Mouse (Mus musculus) layer of hippocampus, adult 9-11 months (tissue): ENCODE data around the gene Ptpn22.

Source experiments
- DNase-seq: peaks from one replicate; pipeline ENCODE4 v3.0.0; 2022

Gene Ptpn22

DNA sequence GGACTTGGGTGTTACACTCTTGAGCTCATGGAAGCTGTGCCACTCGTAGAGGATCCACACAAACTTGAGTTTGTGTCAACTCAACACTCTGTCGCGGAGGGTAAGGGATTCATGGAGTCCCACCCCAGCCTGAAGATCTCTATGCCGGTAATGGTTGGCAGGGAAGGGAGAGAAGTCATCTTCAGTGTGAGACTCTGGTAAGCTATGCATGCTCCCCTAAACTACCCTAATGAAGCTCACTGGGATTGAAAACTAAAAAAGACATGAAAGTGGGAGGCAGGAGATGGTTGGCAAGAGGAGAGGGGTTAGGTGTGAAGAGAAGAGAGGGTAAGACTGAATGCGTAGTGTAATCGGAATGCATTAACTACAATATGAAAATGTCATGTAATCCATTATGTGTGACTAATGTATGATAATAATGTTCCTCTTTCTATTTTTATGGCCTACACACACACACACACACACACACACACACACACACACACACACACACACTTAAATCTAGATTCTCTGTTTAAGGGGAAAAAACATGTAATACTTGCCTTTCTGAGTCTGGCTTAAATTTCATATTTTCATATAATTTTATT is 1.5 kb upstream of the Ptpn22 start:
- no peak for DNase-seq

DNA sequence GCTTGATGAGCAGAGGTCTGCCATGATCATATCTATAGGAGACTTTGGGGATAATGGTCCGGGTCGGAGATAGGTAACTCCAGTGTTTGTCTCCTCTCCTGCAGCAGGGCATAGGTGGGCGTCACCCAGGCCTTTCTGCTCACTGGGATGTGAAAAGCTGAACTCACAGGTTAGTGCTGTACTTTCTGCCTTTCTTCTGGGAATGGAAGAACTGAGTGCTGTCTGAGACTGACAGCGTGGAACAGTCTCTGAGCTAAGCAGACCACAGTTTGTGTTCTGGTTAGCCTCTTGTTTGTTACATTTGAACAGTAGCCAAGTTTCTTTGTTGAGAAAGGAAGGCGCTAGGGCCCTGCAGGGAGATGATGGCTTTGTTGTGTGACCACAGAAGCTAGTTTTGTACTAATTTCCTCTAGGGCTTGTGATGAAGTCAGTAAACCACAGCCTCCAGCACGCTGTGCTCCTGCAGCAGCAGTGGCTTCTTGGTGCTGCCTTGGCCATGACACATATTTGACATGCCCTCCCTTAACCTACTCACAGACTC is 326 bp downstream of the Ptpn22 start:
- DNase-seq, result peak; percentile 23

DNA sequence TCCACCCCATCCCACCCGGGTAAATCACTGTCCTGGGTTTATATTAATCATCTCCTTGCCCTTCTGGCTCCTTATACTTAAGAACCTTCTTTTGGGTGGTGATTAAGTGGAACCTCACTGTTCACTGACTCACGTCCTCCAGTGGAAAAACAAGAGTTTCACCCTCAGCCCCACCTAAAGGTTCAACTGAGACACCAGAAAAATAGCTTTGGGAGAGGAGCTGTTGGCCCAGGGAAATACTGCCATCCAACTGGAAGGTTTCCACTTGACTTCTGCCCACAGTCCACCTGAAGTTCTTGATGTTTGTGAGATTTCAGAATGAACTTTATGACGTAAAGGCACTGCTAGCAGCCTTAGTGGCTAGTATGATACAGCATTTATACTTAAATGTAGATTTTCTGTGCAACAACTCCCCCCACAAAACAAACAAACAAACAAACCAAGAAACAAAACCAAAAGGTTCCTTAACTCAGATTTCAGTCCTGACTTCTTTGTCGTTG is 3.2 kb downstream of the Ptpn22 start:
- no peak for DNase-seq

DNA sequence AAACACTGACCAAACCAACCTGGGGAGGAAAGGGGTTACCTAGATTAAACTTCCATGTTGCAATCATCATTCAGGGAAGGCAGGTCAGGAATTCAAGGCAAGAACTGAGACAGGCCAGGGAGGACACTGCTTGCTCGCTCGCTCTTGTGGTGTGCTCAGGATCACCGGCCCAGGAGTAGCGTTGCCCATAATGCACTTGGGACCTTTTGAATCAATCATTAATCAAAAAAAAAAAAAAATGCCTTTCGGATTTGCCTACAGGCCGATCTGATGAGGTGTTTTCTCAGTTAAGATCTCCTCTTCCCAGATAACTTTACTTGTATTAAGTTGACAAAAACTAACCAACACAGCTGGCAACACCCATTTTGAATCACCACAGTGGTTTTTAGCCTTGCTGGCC is 4.6 kb downstream of the Ptpn22 start:
- no peak for DNase-seq

DNA sequence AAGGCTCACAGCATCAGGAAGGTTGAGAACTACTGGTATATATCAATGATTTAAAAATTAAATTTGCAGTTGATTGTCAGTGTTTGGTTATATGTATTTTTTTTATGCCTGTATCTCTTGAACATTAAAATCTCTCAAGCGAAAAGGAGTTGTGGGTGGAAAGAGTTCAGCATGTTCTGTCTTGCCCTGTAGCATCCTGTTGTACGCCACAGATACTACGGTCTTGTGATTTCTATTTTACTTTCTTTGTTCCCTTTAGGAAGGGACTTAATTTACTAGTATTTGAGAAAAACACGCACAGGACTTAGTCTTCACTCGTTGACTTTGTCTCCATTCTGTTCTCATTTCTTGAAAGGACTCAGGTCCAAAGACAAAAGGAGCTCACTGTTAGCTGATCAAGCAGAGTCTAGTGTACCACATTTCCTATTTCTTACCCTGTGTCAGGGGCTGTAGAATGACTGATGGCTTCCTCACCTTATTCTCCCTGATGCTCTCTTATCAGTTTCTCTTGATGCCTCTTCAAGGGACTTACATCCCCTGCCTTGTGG is 7.9 kb downstream of the Ptpn22 start:
- no peak for DNase-seq

DNA sequence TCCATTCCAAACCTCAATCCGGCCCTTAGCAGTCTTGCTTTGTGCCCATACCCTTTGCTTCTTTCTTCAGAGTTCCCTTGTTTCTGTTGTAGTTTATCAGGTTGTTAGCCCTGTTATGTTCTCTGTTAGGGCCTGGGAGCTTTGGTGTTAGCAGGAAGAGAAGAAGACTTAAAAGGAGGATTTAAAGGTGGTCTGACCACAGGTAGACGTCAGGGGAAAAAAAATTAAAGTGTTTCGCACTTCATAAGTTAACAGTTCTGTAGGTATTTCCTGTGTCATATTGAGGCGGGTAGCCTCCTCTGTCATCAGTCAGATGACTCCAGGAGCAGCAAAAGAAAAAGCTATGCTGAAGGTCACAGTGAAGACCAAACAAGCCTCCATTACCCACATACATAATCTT is 8.4 kb downstream of the Ptpn22 start:
- no peak for DNase-seq

DNA sequence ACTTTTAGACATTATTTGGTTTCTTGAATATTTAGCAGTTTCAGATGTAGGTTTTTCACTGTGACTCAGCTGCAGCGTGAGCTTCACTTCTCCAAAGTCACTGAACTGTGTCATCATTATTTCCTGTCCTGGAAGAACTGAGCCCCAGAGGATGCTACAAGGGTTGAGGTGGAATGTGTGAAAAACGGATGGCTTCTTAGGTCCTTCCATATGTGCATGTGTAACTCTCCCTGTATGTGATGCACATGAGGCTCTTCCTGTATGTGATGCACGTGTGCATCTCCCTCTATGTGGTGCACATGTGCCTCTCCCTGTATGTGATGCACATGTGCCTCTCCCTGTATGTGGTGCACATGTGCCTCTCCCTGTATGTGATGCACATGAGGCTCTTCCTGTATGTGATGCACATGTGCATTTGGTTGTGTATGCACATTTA is 13.1 kb downstream of the Ptpn22 start:
- DNase-seq, result no peak

DNA sequence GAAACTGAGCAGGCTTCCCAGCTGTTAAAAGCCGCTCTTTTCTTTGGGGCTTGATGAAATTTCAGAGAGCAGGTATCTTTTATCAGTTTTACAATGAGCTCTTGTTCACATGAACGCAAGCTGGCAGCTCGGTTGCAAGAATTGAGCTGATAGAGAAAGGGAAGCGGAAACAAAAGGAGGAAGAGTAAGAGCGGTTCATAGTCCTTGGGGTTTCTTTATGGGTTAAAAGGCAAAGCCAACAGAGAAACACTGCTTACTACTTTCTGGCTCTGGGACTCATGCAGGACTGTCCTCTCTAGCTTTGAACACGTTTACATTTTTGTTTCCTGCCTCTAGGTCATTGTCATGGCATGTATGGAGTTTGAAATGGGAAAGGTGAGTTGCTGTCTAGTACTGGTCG is 14.7 kb downstream of the Ptpn22 start:
- DNase-seq, result no peak

DNA sequence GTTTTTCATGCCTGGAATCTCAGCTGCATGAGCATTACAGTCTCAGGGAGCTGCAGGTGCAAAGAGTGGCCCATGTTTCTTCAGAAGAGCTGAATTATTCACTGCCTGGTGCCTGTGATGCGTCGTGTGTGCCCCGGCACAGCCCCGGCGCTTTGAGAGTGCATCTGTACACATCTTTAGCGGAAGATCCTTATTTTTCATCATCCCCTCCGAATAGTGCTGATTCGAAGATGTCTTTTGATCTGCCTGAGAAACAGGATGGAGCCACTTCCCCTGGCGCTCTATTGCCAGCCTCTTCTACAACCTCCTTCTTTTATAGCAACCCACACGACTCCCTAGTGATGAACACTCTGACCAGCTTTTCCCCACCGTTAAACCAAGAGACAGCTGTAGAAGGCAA is 26.4 kb downstream of the Ptpn22 start:
- no peak for DNase-seq

DNA sequence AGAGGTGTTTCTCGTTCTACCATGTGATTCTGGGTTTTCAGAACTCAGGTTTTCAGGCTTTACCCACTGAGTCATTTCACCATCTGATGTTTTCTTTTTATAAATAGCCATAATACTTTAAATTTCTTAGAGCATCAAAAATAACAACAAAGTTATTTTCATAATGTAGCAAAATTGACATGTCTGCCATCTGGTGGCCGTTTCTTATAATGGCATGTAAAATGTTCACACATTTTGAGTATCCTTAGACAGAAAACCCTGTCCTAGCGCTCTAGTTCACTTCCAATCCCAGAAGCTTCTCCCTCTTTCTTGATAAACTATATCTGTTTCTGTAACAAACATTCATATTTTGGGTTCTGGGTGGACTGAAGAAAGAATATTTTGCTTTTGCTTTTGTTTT is 28.0 kb downstream of the Ptpn22 start:
- DNase-seq, result peak; percentile 14

DNA sequence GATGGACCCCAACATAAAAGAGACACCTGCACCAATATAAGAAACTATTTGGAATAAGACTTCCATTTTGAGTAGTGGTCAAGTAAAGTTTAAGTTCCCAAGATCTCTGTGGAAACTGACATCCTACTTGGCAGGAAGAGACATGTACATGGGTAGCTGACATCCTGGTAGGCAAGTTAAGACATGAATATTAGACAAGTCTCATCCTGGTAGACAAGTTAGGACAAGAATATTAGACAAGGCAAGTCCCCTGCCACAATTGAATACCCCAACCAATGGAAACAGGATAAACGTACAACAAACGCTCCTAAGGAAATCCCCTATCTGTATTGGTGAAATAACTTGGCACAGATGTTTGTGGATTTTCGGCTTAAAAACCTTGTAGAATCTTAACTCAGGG is 33.8 kb downstream of the Ptpn22 start:
- DNase-seq, result no peak

DNA sequence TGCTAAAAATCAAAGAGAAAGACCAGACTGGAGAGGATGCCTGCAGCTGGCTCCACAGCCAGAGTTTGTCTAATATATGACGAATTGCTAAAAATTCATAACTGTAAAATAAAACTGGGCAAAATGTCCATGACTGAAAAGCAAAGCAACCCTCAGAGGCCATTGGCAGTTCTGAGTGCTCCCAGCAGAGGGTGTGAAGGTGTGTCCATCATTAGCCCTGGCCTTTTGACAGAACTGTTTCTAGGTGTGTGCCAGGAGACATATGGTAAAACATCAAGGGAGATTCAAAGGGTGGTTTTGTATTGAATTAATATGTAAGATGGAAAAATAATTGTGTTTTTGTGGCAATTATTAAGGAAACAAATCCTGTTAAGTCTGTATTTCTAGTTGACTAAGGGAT is 45.1 kb downstream of the Ptpn22 start:
- no peak for DNase-seq

DNA sequence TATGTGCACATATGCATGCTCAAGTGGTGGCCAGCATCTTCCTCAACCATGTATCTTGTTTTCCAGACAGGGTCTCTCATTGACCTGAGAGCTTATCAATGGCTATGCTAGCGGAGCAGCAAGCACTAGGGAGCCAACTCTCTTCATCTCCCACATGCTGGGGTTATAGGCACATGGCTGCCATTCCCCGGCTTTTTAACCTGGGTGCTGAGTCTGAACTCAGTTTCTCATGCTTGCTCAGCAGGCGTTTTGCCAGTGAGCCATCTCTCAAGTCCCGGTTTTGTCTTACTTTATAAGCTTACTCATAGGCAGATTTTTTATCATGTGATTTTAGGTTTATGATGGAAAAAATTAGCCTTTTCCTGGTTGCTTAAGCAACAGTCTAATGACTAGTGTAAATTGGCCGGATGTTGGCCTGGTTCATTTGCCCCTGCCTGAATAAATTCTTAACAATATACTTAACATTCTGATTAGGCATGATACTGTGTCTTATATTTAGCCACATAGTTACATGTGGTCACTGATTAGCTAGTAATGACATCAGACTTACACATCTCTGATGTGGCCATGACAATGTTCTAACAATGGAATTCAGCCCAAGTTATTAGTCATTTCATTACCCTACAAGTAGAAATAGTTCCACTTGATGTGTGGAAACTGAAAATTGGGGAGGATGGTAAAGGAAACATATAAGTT is 47.9 kb downstream of the Ptpn22 start:
- DNase-seq, result no peak

DNA sequence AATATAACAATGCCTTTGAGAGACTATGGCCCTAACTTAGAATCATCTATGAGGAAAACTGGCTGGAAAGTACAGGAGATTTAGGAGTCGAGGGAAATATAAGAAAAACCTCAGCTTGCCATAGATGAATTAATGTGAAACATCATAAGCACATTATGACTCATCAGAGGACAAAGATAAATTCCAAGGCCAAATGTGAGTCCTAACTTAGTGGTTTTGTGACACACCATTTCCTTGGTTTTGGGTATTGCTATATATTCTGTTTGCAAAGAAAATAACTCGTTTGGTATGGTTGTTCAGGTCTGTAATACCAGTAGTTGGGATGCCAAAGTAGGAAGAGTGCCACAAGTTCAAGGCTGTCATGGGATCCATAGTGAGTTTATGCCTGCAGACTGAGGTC is 49.2 kb downstream of the Ptpn22 start:
- no peak for DNase-seq

DNA sequence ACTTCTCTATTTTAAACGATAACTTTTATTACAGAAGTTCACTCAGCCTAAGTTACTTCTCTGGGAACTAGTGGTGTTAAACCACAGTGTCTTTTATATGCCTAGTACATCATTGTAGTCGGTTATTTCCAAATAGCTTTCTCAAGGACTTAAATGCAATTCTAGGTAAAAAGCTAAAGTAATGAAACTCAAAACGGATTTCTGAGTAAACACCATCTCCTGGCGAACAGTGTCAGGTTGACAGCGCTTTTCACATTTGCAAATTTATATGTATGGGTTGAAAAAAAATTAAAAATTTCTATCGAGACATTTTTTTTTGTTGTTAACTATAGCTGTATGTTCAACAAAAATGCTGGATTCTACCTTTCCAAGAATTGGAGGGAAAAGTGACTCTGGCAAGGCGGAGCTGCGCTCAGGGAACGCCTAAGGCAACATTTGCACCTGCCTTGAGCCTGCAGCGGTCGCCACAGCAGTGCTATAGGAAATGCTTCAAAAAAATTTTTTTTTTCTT is 53.9 kb downstream of the Ptpn22 start:
- no peak for DNase-seq

DNA sequence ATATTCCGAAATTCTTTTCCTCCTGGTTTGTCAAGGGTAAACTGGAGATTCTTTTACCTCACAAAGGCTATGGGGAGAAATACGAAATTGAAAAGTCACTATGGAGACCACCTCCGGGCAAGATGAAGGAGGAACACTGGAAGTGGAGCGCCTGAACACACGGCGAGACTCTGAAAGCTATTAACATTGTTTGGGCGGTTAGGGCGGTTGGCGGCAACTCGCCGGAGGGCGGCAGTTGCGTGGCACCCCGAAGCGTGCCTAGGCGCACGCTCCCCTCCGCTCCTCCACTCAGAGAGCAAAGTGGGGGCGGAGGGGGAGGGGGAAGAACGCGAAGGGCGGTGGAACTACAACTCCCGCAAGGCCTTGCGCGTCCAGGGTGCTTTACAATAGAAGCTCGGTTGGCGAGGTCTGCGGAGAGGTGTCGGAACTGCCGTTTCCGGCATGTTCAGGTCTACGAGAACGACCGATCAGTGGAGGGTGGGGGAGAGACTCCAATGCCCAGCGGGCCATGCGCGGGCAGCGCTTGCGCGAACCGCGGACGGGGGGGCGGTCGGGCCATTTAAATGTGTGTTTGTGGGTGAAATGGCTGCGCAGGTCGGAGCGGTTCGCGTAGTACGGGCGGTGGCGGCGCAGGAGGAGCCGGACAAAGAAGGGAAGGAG is 54.5 kb downstream of the Ptpn22 start, which contains the start of gene Rsbn1:
Gene Rsbn1 (plus strand): TSS at position 111 of the 660 bp plus-strand sequence.
- peak; percentile 99 for DNase-seq

DNA sequence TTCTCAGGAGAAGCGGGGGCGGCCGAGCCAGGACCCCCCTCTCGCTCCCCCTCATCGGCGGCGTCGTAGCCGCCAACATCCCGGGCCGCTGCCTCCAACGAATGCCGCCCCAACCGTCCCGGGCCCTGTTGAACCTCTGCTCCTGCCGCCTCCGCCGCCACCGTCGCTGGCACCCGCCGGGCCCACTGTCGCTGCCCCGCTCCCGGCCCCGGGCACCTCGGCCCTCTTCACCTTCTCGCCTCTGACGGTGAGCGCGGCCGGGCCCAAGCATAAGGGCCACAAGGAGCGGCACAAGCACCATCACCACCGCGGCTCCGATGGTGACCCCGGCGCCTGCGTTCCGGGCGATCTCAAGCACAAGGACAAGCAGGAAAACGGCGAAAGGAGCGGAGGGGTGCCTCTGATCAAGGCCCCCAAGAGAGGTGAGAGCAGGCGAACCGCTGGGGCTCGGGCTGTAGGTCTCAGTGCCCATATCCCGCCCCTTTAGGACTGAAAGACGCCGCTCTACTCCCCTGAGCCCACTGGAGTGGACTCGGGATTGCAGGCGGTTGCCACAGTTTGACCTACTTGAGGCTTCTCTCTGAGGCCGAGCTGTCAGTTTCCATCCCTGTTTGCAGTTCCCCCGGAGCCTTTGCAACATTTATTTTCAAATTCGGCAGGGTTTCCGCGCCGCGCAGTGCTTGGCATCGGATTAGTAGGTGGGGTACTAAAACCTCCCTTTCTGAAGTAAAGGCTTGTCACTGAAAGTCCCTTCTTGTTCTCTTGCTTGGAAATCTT is 55.3 kb downstream of the Ptpn22 start:
- peak; percentile 38 for DNase-seq

DNA sequence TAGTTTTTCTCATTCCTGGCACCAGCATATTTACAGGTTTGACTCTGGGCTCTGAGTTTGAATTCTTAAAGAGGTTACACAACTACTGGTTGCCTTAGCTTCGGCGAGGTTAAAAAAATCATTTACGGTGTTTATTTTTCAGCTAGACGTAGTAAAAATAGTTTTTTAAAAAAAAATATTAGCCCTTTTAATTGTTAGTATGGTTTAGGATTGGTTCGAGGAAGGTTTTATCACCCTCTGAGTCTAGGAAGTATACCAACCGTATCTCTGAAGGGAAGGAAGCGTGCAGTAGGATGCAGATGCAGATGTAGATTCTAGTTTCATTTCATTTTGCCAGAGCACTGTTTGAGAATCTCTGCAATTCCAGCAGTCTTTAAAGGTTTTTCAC is 55.9 kb downstream of the Ptpn22 start:
- no peak for DNase-seq

DNA sequence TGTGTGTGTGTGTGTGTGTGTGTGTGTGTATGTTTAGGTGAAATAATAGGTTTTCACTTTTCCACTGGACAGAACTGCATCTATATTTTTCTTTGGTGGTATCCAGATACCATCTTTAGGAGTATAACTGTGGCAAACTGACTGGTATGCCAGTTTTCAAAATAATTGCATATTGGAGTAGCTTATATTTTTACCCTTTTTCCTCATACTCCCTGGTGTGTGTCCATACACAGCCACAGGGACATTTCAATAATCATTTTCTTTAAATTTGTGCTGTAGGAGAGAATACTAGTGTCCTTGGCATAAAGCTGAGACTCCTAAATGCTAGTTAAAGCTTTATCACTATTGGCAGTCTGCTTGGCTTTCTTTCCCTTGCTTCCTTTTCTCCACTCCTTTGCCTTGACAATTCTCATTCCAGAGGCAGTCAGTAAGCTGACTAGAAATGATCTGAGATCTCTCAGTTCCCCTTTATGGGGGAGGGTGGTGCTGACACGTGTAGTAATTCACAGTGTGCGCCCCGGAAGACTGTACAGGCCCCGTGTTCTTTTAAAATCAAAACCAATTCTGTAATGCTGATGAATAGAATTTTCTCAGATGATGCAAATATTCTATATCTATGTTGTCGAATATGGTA is 56.7 kb downstream of the Ptpn22 start:
- no peak for DNase-seq

DNA sequence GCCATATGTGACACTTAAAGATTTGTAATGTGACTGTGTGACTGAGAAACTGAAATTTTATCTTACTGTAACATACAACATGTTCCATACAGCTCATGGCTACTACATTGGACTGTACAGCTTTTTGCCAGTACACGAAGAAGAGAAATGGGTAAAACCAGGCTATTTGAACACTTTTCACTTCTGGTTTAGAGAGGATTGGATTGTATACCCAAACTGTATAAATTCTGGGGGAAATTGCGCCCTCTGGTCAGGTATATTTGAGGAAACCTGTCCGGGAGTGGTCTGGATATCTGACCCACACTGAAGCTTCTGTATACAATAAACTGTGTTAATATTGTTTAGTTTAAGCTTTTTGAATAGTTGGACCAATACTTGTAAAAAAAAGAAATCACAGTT is 57.2 kb downstream of the Ptpn22 start:
- DNase-seq, result no peak

DNA sequence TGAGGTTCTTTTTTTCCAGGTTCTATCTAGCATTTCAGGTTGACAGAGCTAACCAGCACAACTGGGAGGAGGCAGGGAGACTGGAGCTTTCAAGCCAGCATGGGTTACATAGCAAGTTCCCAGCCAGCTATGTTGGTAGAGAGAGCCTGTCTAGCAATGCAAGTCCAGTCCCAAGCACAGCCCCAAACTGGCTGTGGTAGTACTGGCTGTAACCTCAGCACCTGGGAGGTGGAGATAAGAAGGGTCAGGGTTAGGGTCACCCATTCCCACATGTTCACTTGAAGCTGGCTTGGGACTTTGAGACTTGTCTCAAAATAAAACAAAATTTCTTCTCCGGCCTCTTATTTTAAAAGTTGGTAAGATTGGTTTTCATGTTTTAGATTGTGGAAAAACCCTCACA is 60.5 kb downstream of the Ptpn22 start:
- DNase-seq, result no peak

DNA sequence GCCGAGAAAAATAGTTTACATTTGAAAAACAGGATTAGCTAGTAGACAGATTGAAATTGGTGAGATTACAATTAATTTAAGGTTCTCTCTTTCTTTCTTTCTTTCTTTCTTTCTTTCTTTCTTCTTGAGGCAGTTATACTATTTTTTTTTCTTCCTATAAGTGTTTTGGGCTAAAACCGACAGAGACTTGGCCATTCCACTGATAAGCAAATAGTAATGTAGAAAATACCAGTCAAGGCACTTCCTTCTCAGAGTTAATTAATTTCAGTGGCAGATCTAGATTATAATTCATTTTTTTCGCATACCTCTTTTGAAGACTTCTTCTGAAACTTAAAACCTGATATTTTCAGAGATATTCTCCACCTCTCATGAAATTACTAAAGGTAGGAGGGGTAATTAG is 65.7 kb downstream of the Ptpn22 start:
- no peak for DNase-seq
